Mouse (Mus musculus) heart, postnatal 14 days (tissue): ENCODE measurements around the gene Tbl3. TPM values are rescaled to one million over a fixed set of nuclear protein-coding genes. Genes with fewer than 3 reads are reported as not detected.

Source experiments
- DNase-seq, 2 experiments: peaks; one replicate each; pipeline ENCODE4 v3.0.0; 2021 to 2022
- intact Hi-C: fragments of 180-260 bp; cut with DNase I; formaldehyde crosslinking; loops from one replicate; pipeline ENCODE4 v1.15.1; 2025
- long read RNA-seq, 2 experiments: library from polyadenylated mRNA; stranded (forward); transcript quantifications; one replicate each; pipeline ENCODE4 v2.0.0; 2021
- total RNA-seq, 2 experiments: library from RNA; stranded (reverse); gene quantifications; 2 replicates each; pipeline ENCODE4 v1.2.3; 2021

Tbl3 gene
- 10 to 100 TPM; 16.8 to 19.5 TPM for total RNA-seq
- long read RNA-seq, experiment 1, full-length matches to known transcripts, result 23 of 29 reads
- long read RNA-seq, experiment 1, partial matches to known transcripts, result 1 of 29 reads
- long read RNA-seq, experiment 1, other reads (novel, unspliced or antisense), result 5 of 29 reads
- long read RNA-seq, experiment 2, full-length matches to known transcripts, result 38 of 41 reads
- long read RNA-seq, experiment 2, partial matches to known transcripts, result 2 of 41 reads
- long read RNA-seq, experiment 2, other reads (novel, unspliced or antisense), result 1 of 41 reads

GRCm38 (mm10) chr17:24706982-24707800 lies at the start of gene Tbl3:
Gene Tbl3 (minus strand): TSS chr17:24707660.
- peak; percentile 92 to 98 for DNase-seq
- intact Hi-C loops, result no loop called here

DNA sequence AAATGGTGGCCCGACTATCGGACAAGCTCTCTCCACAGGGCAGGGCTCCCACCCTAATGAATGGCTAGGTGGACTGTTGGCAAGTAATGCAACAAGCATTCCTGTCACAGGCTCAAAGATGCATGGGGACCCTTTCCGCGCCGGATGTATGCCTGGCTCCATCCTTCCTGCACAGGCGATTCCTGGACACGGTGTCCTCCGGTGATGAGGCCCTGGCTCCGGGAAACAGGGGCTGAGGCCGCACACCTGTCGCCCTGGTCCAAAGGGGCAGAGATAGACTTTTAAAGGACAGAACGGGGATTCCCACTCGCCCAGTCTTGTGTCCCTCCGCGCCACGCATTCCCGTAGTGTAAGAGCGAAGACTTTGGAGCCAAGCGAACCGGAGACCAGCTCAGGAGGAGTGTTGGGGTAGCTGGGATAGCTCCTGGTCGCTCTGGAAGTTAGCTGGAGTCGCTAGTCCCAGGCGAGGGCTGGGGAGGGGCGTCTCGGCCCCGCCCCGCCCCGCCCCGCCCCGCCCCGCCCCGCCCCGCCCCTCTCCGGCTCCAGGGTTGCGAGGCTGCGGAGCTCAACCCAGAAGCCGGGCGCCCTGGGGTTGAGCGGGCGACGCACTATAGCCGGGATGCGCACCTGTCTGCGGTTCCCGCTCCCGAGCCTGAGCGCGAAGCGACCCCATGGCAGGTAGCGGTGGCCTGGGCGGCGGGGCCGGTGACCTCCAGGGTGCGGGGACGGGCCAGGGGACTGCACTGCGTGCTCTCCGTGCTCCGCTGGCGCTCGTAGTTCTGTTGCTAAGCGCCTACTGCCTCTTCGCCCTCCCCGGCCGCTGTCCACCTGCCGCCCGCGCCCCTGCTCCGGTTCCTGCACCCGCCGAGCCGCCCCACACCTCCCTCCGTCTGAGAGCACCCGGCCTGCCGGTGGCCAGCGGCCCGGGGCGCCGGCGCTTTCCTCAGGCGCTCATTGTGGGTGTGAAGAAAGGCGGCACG lies 45.2 kb upstream of the Tbl3 start, which contains the start of gene Hs3st6:
Gene Hs3st6 (plus strand): TSS at position 574 of the 980 bp plus-strand sequence.
- intact Hi-C loops, result no loop called here
- no peak for DNase-seq

GRCm38 (mm10) chr17:24751528-24751927 lies 44.1 kb upstream of the Tbl3 start:
- intact Hi-C loops, result no loop called here
- no peak for DNase-seq

GRCm38 (mm10) chr17:24746986-24747385 lies 39.5 kb upstream of the Tbl3 start:
- intact Hi-C loops, result no loop called here
- DNase-seq, result no peak

GRCm38 (mm10) chr17:24745526-24746497 lies 38.4 kb upstream of the Tbl3 start:
- intact Hi-C loops, result loop anchor here (1.0 to 2.0 kb wide), 2 partner anchors 71 to 135 kb away; no protein-coding TSS in a partner anchor
- peak; percentile 81 to 91 for DNase-seq

DNA sequence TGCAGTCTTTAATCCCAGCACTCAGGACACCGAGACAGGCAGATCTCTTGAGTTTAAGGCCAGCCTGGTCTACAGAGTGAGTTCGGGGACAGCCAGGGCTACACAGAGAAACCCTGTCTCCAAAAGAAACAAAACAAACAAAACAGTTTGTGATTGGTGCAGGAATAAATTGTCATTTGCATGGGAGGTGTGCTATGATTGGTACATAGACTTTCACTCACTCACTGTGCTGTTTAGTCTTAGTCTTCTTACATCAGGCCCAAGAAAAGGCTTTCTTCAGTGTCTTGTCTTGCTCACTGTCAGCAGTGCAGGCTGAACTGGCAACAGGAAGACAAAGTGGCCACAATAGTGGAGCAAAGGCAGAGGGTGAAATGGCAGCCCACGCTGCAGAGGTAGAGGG lies 36.9 kb upstream of the Tbl3 start:
- intact Hi-C loops, result loop anchor here (2.0 kb wide), 1 partner anchor 136 kb away; no protein-coding TSS in a partner anchor

DNA sequence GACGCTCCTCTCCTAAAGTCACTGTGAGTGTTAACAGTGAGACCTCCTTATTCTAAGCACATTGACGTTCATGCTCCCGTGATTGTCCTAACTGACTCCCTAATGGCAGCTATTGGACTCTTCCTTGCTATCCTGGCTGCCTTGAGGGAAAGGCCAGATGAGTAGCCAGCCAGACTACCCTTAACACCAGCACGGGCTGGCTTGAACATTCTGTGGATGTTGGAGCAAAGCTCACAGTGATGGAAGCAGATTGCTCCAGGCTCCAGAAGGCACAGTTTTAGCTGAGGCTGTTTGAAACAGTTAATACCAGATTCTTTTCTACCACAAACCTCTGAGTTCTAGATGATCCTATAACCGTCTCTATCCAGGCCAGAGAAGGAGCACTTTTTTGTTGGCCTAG lies 36.4 kb upstream of the Tbl3 start:
- intact Hi-C loops, result loop anchor here (2.0 kb wide), 1 partner anchor 137 kb away; no protein-coding TSS in a partner anchor
- no peak for DNase-seq

More for the DNA sequence above, 36.9 kb upstream of the Tbl3 start:
- DNase-seq, result no peak

DNA sequence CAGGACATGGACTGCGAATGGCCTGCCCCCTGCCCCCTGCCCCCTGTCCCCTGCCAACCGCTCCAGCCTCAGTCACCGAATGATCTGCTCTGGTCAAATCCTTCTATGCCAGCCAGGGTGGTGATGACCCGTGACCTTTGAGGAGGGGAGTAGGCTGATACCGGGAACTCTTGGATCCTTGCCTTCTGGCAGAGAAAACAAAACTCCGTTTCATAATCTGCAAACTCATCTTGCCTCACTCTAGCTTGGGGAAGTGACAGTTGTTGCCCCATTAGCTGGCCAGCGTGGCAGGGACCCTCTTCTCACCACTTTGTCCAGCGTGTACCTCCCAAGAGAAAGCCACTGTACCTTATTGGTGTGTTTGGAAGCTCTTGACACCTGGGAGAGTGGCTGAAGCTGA lies 34.8 kb upstream of the Tbl3 start:
- intact Hi-C loops, result no loop called here
- no peak for DNase-seq

DNA sequence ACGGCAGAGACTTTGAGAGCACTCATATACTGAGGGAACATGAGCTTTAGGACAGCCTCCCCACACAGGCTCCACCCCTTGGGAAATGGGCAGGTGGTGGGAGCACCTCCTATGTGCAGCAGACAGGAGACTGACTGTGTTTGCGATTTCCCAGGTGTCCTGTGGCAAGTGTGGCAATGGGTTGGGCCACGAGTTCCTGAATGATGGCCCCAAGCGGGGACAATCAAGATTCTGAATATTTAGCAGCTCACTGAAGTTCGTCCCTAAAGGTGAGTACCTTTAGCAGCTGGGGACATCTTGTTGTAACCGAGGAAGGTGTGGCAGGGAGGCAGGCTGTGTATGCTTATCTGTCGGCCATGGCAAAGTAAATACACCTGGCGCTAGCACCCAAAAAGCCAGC lies 32.5 kb upstream of the Tbl3 start:
- no peak for DNase-seq
- intact Hi-C loops, result no loop called here

DNA sequence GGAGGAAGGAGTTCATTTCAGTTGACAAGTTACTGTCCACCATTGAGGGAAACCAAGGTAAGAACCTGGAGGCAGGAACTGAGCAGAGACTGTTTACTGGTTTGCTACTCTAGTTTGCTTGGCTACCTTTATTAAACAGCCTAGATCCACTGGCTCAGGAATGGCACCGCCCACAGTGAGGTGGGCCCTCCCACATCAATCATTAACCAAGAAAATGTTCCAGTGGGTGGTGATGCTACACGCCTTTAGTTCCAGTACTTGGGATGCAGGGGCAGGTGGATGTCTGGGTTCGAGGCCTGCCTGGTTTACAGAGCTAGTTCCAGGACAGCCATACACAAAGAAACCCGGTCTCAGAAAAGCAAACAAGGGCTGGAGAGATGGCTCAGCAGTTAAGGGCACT lies 30.8 kb upstream of the Tbl3 start:
- intact Hi-C loops, result no loop called here
- no peak for DNase-seq

GRCm38 (mm10) chr17:24737135-24737810 lies 29.8 kb upstream of the Tbl3 start:
- no peak for DNase-seq
- intact Hi-C loops, result no loop called here

- intact Hi-C loops, result no loop called here
- peak; percentile 93 to 95 for DNase-seq
Observed at GRCm38 (mm10) chr17:24736330-24737051, 29.0 kb upstream of the Tbl3 start, which contains the start of gene Msrb1. Gene Msrb1 (plus strand): TSS chr17:24736642.

DNA sequence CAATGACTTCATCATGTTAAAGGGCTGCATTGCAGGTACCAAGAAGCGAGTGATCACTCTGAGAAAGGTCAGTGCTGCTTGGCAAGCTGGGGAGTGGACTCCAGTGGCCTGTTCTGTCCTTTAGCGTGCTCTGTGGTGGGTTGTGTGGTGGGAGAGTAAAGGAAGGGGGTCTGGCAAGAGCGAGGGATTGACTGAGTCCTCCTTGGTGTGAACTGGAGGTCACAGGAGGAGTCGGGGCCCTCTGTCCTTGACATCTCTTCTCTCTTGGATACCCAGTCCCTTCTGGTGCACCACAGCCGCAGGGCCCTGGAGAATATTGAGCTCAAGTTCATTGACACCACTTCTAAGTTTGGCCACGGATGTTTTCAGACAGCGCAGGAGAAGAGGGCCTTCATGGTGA lies 28.0 kb upstream of the Tbl3 start:
- DNase-seq, result no peak
- intact Hi-C loops, result no loop called here

- DNase-seq, result no peak
- intact Hi-C loops, result no loop called here
Observed at GRCm38 (mm10) chr17:24734513-24734912, 27.1 kb upstream of the Tbl3 start.

GRCm38 (mm10) chr17:24733434-24734050 lies 26.1 kb upstream of the Tbl3 start:
- DNase-seq, result no peak
- intact Hi-C loops, result no loop called here

GRCm38 (mm10) chr17:24732233-24732935 lies 24.9 kb upstream of the Tbl3 start:
- peak; percentile 59 to 66 for DNase-seq
- intact Hi-C loops, result no loop called here

DNA sequence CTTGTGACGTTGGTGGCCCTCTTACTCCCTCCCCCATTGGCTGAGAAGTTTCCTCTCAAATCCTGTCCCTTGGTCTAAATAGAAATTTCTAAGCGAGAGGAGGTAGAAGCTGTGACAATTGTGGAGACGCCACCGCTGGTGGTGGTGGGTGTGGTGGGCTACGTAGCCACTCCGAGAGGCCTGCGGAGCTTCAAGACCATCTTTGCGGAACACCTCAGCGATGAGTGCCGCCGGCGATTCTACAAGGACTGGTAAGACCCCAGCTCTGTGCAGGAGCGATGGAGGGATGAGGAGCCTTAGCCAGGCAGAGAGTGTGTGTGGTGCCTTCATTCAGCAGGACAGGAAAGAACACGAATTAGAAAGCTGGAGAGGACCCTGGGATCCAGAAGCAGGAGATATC lies 23.3 kb upstream of the Tbl3 start:
- DNase-seq, result no peak
- intact Hi-C loops, result no loop called here
